Mouse (Mus musculus) olfactory bulb, adult 2 months (tissue): ENCODE data around the gene Slc45a3.

Source experiments
- CTCF ChIP-seq: fragments of 200-500 bp; IDR thresholded peaks from 2 replicates; pipeline ENCODE4 v1.5.1; 2012; ENCODE audit warnings: low read depth, mild to moderate bottlenecking, low read length, moderate library complexity; ENCODE audit not compliant: insufficient read depth
- POLR2A ChIP-seq: fragments of 200-500 bp; IDR thresholded peaks from 2 replicates; pipeline ENCODE4 v1.6.1; 2012; ENCODE audit warnings: mild to moderate bottlenecking, low read depth, low read length, moderate library complexity; ENCODE audit not compliant: insufficient read depth

DNA sequence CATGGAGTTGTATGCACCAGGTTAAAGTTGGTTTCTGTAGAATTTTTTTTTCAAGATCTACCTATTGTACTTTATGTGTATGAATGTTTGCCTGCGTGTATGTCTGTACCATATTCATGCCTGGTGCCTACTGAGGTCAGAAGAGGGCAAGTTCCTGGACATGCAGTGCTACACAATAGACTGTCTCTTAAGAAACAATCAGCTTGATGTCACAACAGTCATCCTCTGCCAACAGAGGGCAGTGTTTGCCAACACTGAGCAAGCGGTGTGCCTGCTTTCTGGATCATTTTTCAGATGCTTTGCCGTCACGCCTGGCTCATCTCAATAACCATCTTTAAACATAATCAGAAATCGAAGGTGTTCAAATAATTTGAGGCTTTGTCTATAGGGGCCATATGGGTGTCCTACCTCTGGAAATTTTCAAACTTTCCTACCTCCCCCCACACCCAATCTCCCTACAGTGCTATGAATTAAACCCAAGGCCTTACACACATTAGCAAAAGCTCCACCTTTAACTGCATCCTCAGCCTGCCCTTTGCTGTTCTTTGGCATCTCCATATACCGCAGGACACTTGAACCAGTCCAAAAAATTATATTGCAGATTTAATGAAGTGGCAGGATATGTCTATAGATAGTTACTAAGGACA, 25.0 kb upstream of the Slc45a3 start:
- TF ChIP-seq CTCF (0 out of 2 replicates have a peak, but pooled peaks have one; percentile 20), POLR2A (no peak)
